Mouse (Mus musculus): ENCODE data around the gene Ctbp2.

DNA sequence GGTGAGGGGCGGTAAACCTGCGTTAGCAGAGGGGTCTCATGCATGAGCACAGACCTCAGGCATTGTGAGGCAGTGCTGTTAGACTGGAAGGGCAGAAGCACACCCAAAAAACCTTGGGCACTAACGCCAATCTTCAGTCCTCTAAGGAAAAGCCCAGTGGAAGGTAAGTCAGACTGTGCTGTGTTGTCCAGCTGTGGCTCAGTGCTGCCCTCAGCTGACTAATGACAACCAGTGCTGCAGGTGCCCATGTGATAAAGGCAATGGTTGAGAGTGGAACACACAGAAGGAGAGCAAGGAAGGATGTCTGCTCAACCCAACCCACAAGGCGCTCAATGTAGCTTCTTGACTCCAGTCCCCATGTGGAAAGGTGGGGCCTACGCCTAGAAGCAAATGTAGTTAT, 127.8 kb downstream of the Ctbp2 start:
- TF ChIP-seq GATA1 (IDR thresholded peaks at IDR 0.05; ENCODE audit: low read length) (no peak), TAL1 (IDR thresholded peaks at IDR 0.05; ENCODE audit: low read length) (no peak)

Data from erythroblast, embryonic 14.5 days (primary cell).